Mouse (Mus musculus) splenic B cell, adult 2 months (primary cell): ENCODE measurements around the gene Pnmt.

Experiments
- DNase-seq: peaks from one replicate; pipeline ENCODE4 v3.0.0-alpha.2; 2011; ENCODE audit warnings: low read depth, low spot score
- H3K27me3 ChIP-seq: 2 replicates; pipeline ENCODE4 v1.6.1; 2012; ENCODE audit warnings: mild to moderate bottlenecking, low read length, moderate library complexity, mixed read lengths; ENCODE audit not compliant: control insufficient read depth, poor library complexity, insufficient read depth, severe bottlenecking
- H3K36me3 ChIP-seq: 2 replicates; pipeline ENCODE4 v1.6.1; 2012; ENCODE audit warnings: mild to moderate bottlenecking, low read length, moderate library complexity, mixed read lengths; ENCODE audit not compliant: control insufficient read depth, poor library complexity, insufficient read depth, severe bottlenecking

Gene Pnmt

GRCm38 (mm10) chr11:98409341-98409822 lies 23.1 kb downstream of the Pnmt start:
- H3K27me3 ChIP-seq: peaks cover 7% of the 10 kb centered on the region; the same call in 1 of the 2 replicates
- no peaks in the 10 kb centered on the region for H3K36me3 ChIP-seq
- DNase-seq: no peak

- no peaks in the 10 kb centered on the region for H3K36me3 ChIP-seq
- peaks cover 7% of the 10 kb centered on the region; the same call in 1 of the 2 replicates for H3K27me3 ChIP-seq
- DNase-seq: peak; percentile 19
Observed at GRCm38 (mm10) chr11:98412273-98412796, 26.1 kb downstream of the Pnmt start, which contains the start of gene Erbb2. Gene Erbb2 (plus strand): TSS chr11:98412470.

- no peak for DNase-seq
- Histone ChIP-seq H3K36me3 (no peaks in the 10 kb centered on the region), H3K27me3 (peaks cover 7% of the 10 kb centered on the region; the same call in 1 of the 2 replicates)
Observed at GRCm38 (mm10) chr11:98412797-98413301, 26.6 kb downstream of the Pnmt start.

GRCm38 (mm10) chr11:98413731-98414130 lies 27.5 kb downstream of the Pnmt start:
- Histone ChIP-seq H3K36me3 (no peaks in the 10 kb centered on the region), H3K27me3 (peaks cover 7% of the 10 kb centered on the region; the same call in 1 of the 2 replicates)
- DNase-seq: no peak

- no peak for DNase-seq
Observed at GRCm38 (mm10) chr11:98414162-98414561, 27.9 kb downstream of the Pnmt start.

GRCm38 (mm10) chr11:98417074-98417473 lies 30.8 kb downstream of the Pnmt start:
- Histone ChIP-seq H3K27me3 (peaks cover 4% of the 10 kb centered on the region; the same call in 1 of the 2 replicates), H3K36me3 (no peaks in the 10 kb centered on the region)
- DNase-seq: no peak

More at GRCm38 (mm10) chr11:98414162-98414561, 27.9 kb downstream of the Pnmt start:
- Histone ChIP-seq H3K27me3 (peaks cover 7% of the 10 kb centered on the region; the same call in 1 of the 2 replicates), H3K36me3 (no peaks in the 10 kb centered on the region)

GRCm38 (mm10) chr11:98418273-98418672 lies 32.0 kb downstream of the Pnmt start:
- H3K36me3 ChIP-seq: no peaks in the 10 kb centered on the region
- DNase-seq: no peak
- no peaks in the 10 kb centered on the region for H3K27me3 ChIP-seq

- H3K36me3 ChIP-seq: no peaks in the 10 kb centered on the region
Observed at GRCm38 (mm10) chr11:98418939-98419547, 32.8 kb downstream of the Pnmt start.

GRCm38 (mm10) chr11:98426592-98426991 lies 40.3 kb downstream of the Pnmt start:
- Histone ChIP-seq H3K36me3 (no peaks in the 10 kb centered on the region), H3K27me3 (no peaks in the 10 kb centered on the region)
- no peak for DNase-seq

More at GRCm38 (mm10) chr11:98418939-98419547, 32.8 kb downstream of the Pnmt start:
- no peaks in the 10 kb centered on the region for H3K27me3 ChIP-seq
- no peak for DNase-seq

- Histone ChIP-seq H3K36me3 (no peaks in the 10 kb centered on the region), H3K27me3 (no peaks in the 10 kb centered on the region)
- DNase-seq: no peak
Observed at GRCm38 (mm10) chr11:98428436-98428835, 42.2 kb downstream of the Pnmt start.

- no peak for DNase-seq
- Histone ChIP-seq H3K36me3 (no peaks in the 10 kb centered on the region), H3K27me3 (no peaks in the 10 kb centered on the region)
Observed at GRCm38 (mm10) chr11:98431743-98432502, 45.7 kb downstream of the Pnmt start.

GRCm38 (mm10) chr11:98435723-98436122 lies 49.5 kb downstream of the Pnmt start:
- no peaks in the 10 kb centered on the region for H3K27me3 ChIP-seq

GRCm38 (mm10) chr11:98437441-98437840 lies 51.2 kb downstream of the Pnmt start:
- Histone ChIP-seq H3K36me3 (no peaks in the 10 kb centered on the region), H3K27me3 (no peaks in the 10 kb centered on the region)
- DNase-seq: no peak

More at GRCm38 (mm10) chr11:98435723-98436122, 49.5 kb downstream of the Pnmt start:
- H3K36me3 ChIP-seq: no peaks in the 10 kb centered on the region
- DNase-seq: no peak
